Mouse (Mus musculus): ENCODE measurements around the gene Tnnt1. TPM values are rescaled to one million over a fixed set of nuclear protein-coding genes. Genes with fewer than 3 reads are reported as not detected.

Gene Tnnt1
- polyA plus RNA-seq (2014; fragmentation: Nextera tagmentation; extraction: Ambion mirVana), result 260 and 262 TPM in 2 replicates

- no peaks in the 10 kb centered on the region; the same call in 1 of the 2 replicates for H3K27me3 ChIP-seq (ENCODE audit: control insufficient read depth, insufficient read depth, low read length)
- H3K36me3 ChIP-seq (ENCODE audit: control insufficient read depth, insufficient read depth, low read length), result no peaks in the 10 kb centered on the region
- peak within 1 kb of the TSS; percentile 86 for H3K27ac ChIP-seq (ENCODE audit: low read depth, low read length)
- H3K9me3 ChIP-seq (replicated peaks; ENCODE audit: control insufficient read depth, low read length), result no peaks in the 10 kb centered on the region
- H3K4me3 ChIP-seq (ENCODE audit: low read depth, low read length), result peak within 1 kb of the TSS; percentile 16
- WGBS (ENCODE audit: insufficient replicate concordance), result 16% methylated on average over 4 of the region's 4 CpGs
- H3K4me2 ChIP-seq, result peak within 1 kb of the TSS; percentile 52
- peaks cover 51% of the 10 kb centered on the region for H3K4me1 ChIP-seq (ENCODE audit: control insufficient read depth, insufficient read depth, low read length)
- ATAC-seq (replicated peaks; ENCODE audit: insufficient number of reproducible peaks, low FRiP score, low TSS enrichment), result peak; percentile 47
- H3K9ac ChIP-seq (ENCODE audit: low read depth, low read length), result peak within 1 kb of the TSS; percentile 56
Measured at GRCm38 (mm10) chr7:4516332-4517050, at the start of gene Tnnt1. Gene Tnnt1, minus strand, starts transcription at chr7:4516382.

GRCm38 (mm10) chr7:4562660-4563059 is 46.5 kb upstream of the Tnnt1 start:
- Histone ChIP-seq H3K4me3 (ENCODE audit: low read depth, low read length) (no peak overlapping the region), H3K9ac (ENCODE audit: low read depth, low read length) (no peak overlapping the region), H3K27ac (ENCODE audit: low read depth, low read length) (no peak overlapping the region), H3K9me3 (replicated peaks; ENCODE audit: control insufficient read depth, low read length) (no peaks in the 10 kb centered on the region), H3K4me1 (ENCODE audit: control insufficient read depth, insufficient read depth, low read length) (no peaks in the 10 kb centered on the region), H3K4me2 (no peak overlapping the region), H3K36me3 (ENCODE audit: control insufficient read depth, insufficient read depth, low read length) (no peaks in the 10 kb centered on the region), H3K27me3 (ENCODE audit: control insufficient read depth, insufficient read depth, low read length) (no peaks in the 10 kb centered on the region)
- ATAC-seq (replicated peaks; ENCODE audit: insufficient number of reproducible peaks, low FRiP score, low TSS enrichment), result no peak
- 84% methylated on average over 3 of the region's 3 CpGs for WGBS (ENCODE audit: insufficient replicate concordance)

GRCm38 (mm10) chr7:4557167-4557560 is 41.0 kb upstream of the Tnnt1 start:
- Histone ChIP-seq H3K27me3 (ENCODE audit: control insufficient read depth, insufficient read depth, low read length) (0 out of 2 replicates have a peak, but pooled peaks cover 5% of the 10 kb centered on the region), H3K4me3 (ENCODE audit: low read depth, low read length) (no peak overlapping the region), H3K4me2 (no peak overlapping the region), H3K9me3 (replicated peaks; ENCODE audit: control insufficient read depth, low read length) (no peaks in the 10 kb centered on the region), H3K36me3 (ENCODE audit: control insufficient read depth, insufficient read depth, low read length) (no peaks in the 10 kb centered on the region), H3K27ac (ENCODE audit: low read depth, low read length) (no peak overlapping the region), H3K4me1 (ENCODE audit: control insufficient read depth, insufficient read depth, low read length) (no peaks in the 10 kb centered on the region), H3K9ac (ENCODE audit: low read depth, low read length) (no peak overlapping the region)
- WGBS (ENCODE audit: insufficient replicate concordance), result 59% methylated on average over 6 of the region's 6 CpGs
- ATAC-seq (replicated peaks; ENCODE audit: insufficient number of reproducible peaks, low FRiP score, low TSS enrichment), result no peak

GRCm38 (mm10) chr7:4556256-4557166 is 40.3 kb upstream of the Tnnt1 start:
- H3K27ac ChIP-seq (ENCODE audit: low read depth, low read length), result no peak overlapping the region
- H3K36me3 ChIP-seq (ENCODE audit: control insufficient read depth, insufficient read depth, low read length), result no peaks in the 10 kb centered on the region
- WGBS (ENCODE audit: insufficient replicate concordance), result 21% methylated on average over 15 of the region's 15 CpGs
- 0 out of 2 replicates have a peak, but pooled peaks cover 5% of the 10 kb centered on the region for H3K27me3 ChIP-seq (ENCODE audit: control insufficient read depth, insufficient read depth, low read length)
- H3K4me3 ChIP-seq (ENCODE audit: low read depth, low read length), result no peak overlapping the region
- no peaks in the 10 kb centered on the region for H3K9me3 ChIP-seq (replicated peaks; ENCODE audit: control insufficient read depth, low read length)
- no peak overlapping the region for H3K4me2 ChIP-seq
- H3K9ac ChIP-seq (ENCODE audit: low read depth, low read length), result no peak overlapping the region
- H3K4me1 ChIP-seq (ENCODE audit: control insufficient read depth, insufficient read depth, low read length), result no peaks in the 10 kb centered on the region
- peak; percentile 39; the same call in 1 of the 2 replicates for ATAC-seq (replicated peaks; ENCODE audit: insufficient number of reproducible peaks, low FRiP score, low TSS enrichment)

GRCm38 (mm10) chr7:4547221-4547641 is 31.0 kb upstream of the Tnnt1 start, which contains the start of gene Syt5:
Gene Syt5, minus strand, starts transcription at chr7:4547541.
- WGBS (ENCODE audit: insufficient replicate concordance), result 11% methylated on average over 33 of the region's 33 CpGs
- H3K27ac ChIP-seq (ENCODE audit: low read depth, low read length), result no peak within 1 kb of the TSS
- peaks cover 13% of the 10 kb centered on the region for H3K27me3 ChIP-seq (ENCODE audit: control insufficient read depth, insufficient read depth, low read length)
- H3K36me3 ChIP-seq (ENCODE audit: control insufficient read depth, insufficient read depth, low read length), result no peaks in the 10 kb centered on the region
- 0 out of 2 replicates have a peak, but pooled peaks have one; percentile 18 for ATAC-seq (replicated peaks; ENCODE audit: insufficient number of reproducible peaks, low FRiP score, low TSS enrichment)
- H3K4me2 ChIP-seq, result peak within 1 kb of the TSS; percentile 61
- H3K4me1 ChIP-seq (ENCODE audit: control insufficient read depth, insufficient read depth, low read length), result peaks cover 10% of the 10 kb centered on the region
- H3K4me3 ChIP-seq (ENCODE audit: low read depth, low read length), result peak within 1 kb of the TSS; percentile 26
- no peaks in the 10 kb centered on the region for H3K9me3 ChIP-seq (replicated peaks; ENCODE audit: control insufficient read depth, low read length)
- H3K9ac ChIP-seq (ENCODE audit: low read depth, low read length), result no peak within 1 kb of the TSS

GRCm38 (mm10) chr7:4546591-4547131 is 30.5 kb upstream of the Tnnt1 start:
- Histone ChIP-seq H3K27ac (ENCODE audit: low read depth, low read length) (no peak overlapping the region), H3K36me3 (ENCODE audit: control insufficient read depth, insufficient read depth, low read length) (no peaks in the 10 kb centered on the region), H3K27me3 (ENCODE audit: control insufficient read depth, insufficient read depth, low read length) (peaks cover 13% of the 10 kb centered on the region), H3K4me1 (ENCODE audit: control insufficient read depth, insufficient read depth, low read length) (peaks cover 10% of the 10 kb centered on the region), H3K9ac (ENCODE audit: low read depth, low read length) (no peak overlapping the region), H3K4me2 (peak overlapping the region; percentile 61), H3K9me3 (replicated peaks; ENCODE audit: control insufficient read depth, low read length) (no peaks in the 10 kb centered on the region), H3K4me3 (ENCODE audit: low read depth, low read length) (peak overlapping the region; percentile 26)
- 4% methylated on average over 26 of the region's 26 CpGs for WGBS (ENCODE audit: insufficient replicate concordance)
- peak; percentile 68; the same call in 1 of the 2 replicates for ATAC-seq (replicated peaks; ENCODE audit: insufficient number of reproducible peaks, low FRiP score, low TSS enrichment)

GRCm38 (mm10) chr7:4546050-4546449 is 29.9 kb upstream of the Tnnt1 start:
- no peaks in the 10 kb centered on the region for H3K9me3 ChIP-seq (replicated peaks; ENCODE audit: control insufficient read depth, low read length)
- H3K4me1 ChIP-seq (ENCODE audit: control insufficient read depth, insufficient read depth, low read length), result peaks cover 10% of the 10 kb centered on the region
- no peak overlapping the region for H3K27ac ChIP-seq (ENCODE audit: low read depth, low read length)
- no peak overlapping the region for H3K4me3 ChIP-seq (ENCODE audit: low read depth, low read length)
- no peaks in the 10 kb centered on the region for H3K36me3 ChIP-seq (ENCODE audit: control insufficient read depth, insufficient read depth, low read length)
- H3K27me3 ChIP-seq (ENCODE audit: control insufficient read depth, insufficient read depth, low read length), result peaks cover 13% of the 10 kb centered on the region
- H3K4me2 ChIP-seq, result peak overlapping the region; percentile 61
- ATAC-seq (replicated peaks; ENCODE audit: insufficient number of reproducible peaks, low FRiP score, low TSS enrichment), result peak; percentile 1; the same call in 1 of the 2 replicates
- H3K9ac ChIP-seq (ENCODE audit: low read depth, low read length), result no peak overlapping the region
- 72% methylated on average over 15 of the region's 15 CpGs for WGBS (ENCODE audit: insufficient replicate concordance)

- no peak overlapping the region for H3K27ac ChIP-seq (ENCODE audit: low read depth, low read length)
- 31% methylated on average over 17 of the region's 17 CpGs for WGBS (ENCODE audit: insufficient replicate concordance)
- H3K9ac ChIP-seq (ENCODE audit: low read depth, low read length), result no peak overlapping the region
- H3K4me3 ChIP-seq (ENCODE audit: low read depth, low read length), result no peak overlapping the region
- H3K27me3 ChIP-seq (ENCODE audit: control insufficient read depth, insufficient read depth, low read length), result 0 out of 2 replicates have a peak, but pooled peaks cover 2% of the 10 kb centered on the region
- no peak for ATAC-seq (replicated peaks; ENCODE audit: insufficient number of reproducible peaks, low FRiP score, low TSS enrichment)
- no peaks in the 10 kb centered on the region for H3K9me3 ChIP-seq (replicated peaks; ENCODE audit: control insufficient read depth, low read length)
- H3K4me1 ChIP-seq (ENCODE audit: control insufficient read depth, insufficient read depth, low read length), result peaks cover 6% of the 10 kb centered on the region
- no peak overlapping the region for H3K4me2 ChIP-seq
- no peaks in the 10 kb centered on the region for H3K36me3 ChIP-seq (ENCODE audit: control insufficient read depth, insufficient read depth, low read length)
Measured at GRCm38 (mm10) chr7:4542013-4542412, 25.8 kb upstream of the Tnnt1 start.
